Mouse (Mus musculus) adrenal gland, adult 8-10 months (tissue): ENCODE measurements around the gene Pianp. TPM values are rescaled to one million over a fixed set of nuclear protein-coding genes. Genes with fewer than 3 reads are reported as not detected.
"Not testable (repeated sequence)": the region's sequence is repeated elsewhere in the genome, so short reads cannot be mapped to it uniquely, and the experiment has no call there.

Experiments
- DNase-seq: peaks from one replicate; pipeline ENCODE4 v3.0.0; 2022
- total RNA-seq, 4 experiments: library from RNA; stranded (reverse); gene quantifications; 2 replicates each; pipeline ENCODE4 v1.2.4; 2022

Gene Pianp
- total RNA-seq, 4 experiments from 2014 or later: 0.81 to 3.8 (median 1.9) TPM

- peak; percentile 99 for DNase-seq
Observed at GRCm38 (mm10) chr6:125008586-125009128, 12.2 kb downstream of the Pianp start.

- DNase-seq: no peak
Observed at GRCm38 (mm10) chr6:125009129-125009180, 12.5 kb downstream of the Pianp start, which contains the start of gene Zfp384. Zfp384 (plus strand) TSS chr6:125009145.

GRCm38 (mm10) chr6:125009181-125010073, 12.9 kb downstream of the Pianp start:
- peak; percentile 70 for DNase-seq

- no peak for DNase-seq
Observed at GRCm38 (mm10) chr6:125017682-125018081, 21.2 kb downstream of the Pianp start.

- not testable (repeated sequence) for DNase-seq
Observed at GRCm38 (mm10) chr6:125030532-125030931, 34.0 kb downstream of the Pianp start.

- no peak for DNase-seq
Observed at GRCm38 (mm10) chr6:125031604-125032003, 35.1 kb downstream of the Pianp start.

GRCm38 (mm10) chr6:125038666-125039065, 42.2 kb downstream of the Pianp start:
- DNase-seq: no peak

- DNase-seq: no peak
Observed at GRCm38 (mm10) chr6:125039131-125039530, 42.6 kb downstream of the Pianp start.

- peak; percentile 90 for DNase-seq
Observed at GRCm38 (mm10) chr6:125039533-125040153, 43.1 kb downstream of the Pianp start, which contains the start of gene Ing4. Ing4 (plus strand) TSS chr6:125039760.

GRCm38 (mm10) chr6:125040221-125040620, 43.7 kb downstream of the Pianp start:
- no peak for DNase-seq

GRCm38 (mm10) chr6:125041047-125041446, 44.6 kb downstream of the Pianp start:
- DNase-seq: no peak

GRCm38 (mm10) chr6:125042081-125042480, 45.6 kb downstream of the Pianp start:
- DNase-seq: no peak

GRCm38 (mm10) chr6:125046691-125047090, 50.2 kb downstream of the Pianp start:
- DNase-seq: peak; percentile 63

GRCm38 (mm10) chr6:125049678-125050077, 53.2 kb downstream of the Pianp start, which contains the start of gene Acrbp:
Acrbp (plus strand) TSS chr6:125049689.
- DNase-seq: no peak

GRCm38 (mm10) chr6:125051237-125051636, 54.7 kb downstream of the Pianp start:
- no peak for DNase-seq

Other genes starting within 250 kb of the Pianp start
- gene Gm45234, start 240.7 kb upstream of the Pianp start, total RNA-seq: not detected
- gene Atn1, start 240.2 kb upstream of the Pianp start, total RNA-seq: 100 to 1,000 TPM in 2 of 4 experiments, 10 to 100 TPM in 2; 68.7 to 111 (median 97.1) TPM
- gene Eno2, start 227.0 kb upstream of the Pianp start, total RNA-seq: 10 to 100 TPM; 23.0 to 74.2 (median 42.8) TPM
- 1 to 10 TPM in 2 of 4 experiments, under 1 TPM in 2; 0.52 to 3.6 (median 1.0) TPM for gene Lrrc23, start 217.0 kb upstream of the Pianp start, total RNA-seq
- gene Spsb2, start 188.0 kb upstream of the Pianp start, total RNA-seq: 10 to 100 TPM; 27.0 to 37.4 (median 33.6) TPM
- gene Tpi1, start 182.4 kb upstream of the Pianp start, total RNA-seq: 100 to 1,000 TPM; 448 to 531 (median 475) TPM
- gene Usp5, start 167.2 kb upstream of the Pianp start, total RNA-seq: 100 to 1,000 TPM; 134 to 158 (median 154) TPM
- 1 to 10 TPM; 1.9 to 4.4 (median 2.7) TPM for gene Cdca3, start 167.1 kb upstream of the Pianp start, total RNA-seq
- 10 to 100 TPM in 3 of 4 experiments, 1 to 10 TPM in 1; 8.9 to 18.5 (median 14.5) TPM for gene Gnb3, start 156.4 kb upstream of the Pianp start, total RNA-seq
- gene P3h3, start 138.9 kb upstream of the Pianp start, total RNA-seq: 10 to 100 TPM; 26.2 to 43.9 (median 35.3) TPM
- 1 to 10 TPM in 3 of 4 experiments, under 1 TPM in 1; 0.32 to 2.2 (median 1.6) TPM for gene Gpr162, start 132.7 kb upstream of the Pianp start, total RNA-seq
- under 1 TPM; 0.40 to 0.83 (median 0.46) TPM for gene Cd4, start 108.5 kb upstream of the Pianp start, total RNA-seq
- gene Lag3, start 85.0 kb upstream of the Pianp start, total RNA-seq: 1 to 10 TPM; 1.1 to 2.7 (median 1.2) TPM
- 100 to 1,000 TPM; 741 to 843 (median 768) TPM for gene Ptms, start 76.6 kb upstream of the Pianp start, total RNA-seq
- 100 to 1,000 TPM; 277 to 296 (median 287) TPM for gene Mlf2, start 65.3 kb upstream of the Pianp start, total RNA-seq
- gene Cops7a, start 31.2 kb upstream of the Pianp start, total RNA-seq: 100 to 1,000 TPM; 130 to 160 (median 147) TPM
- gene Zfp384, start 12.5 kb downstream of the Pianp start, total RNA-seq: 10 to 100 TPM; 46.9 to 87.0 (median 56.5) TPM
- gene Ing4, start 43.1 kb downstream of the Pianp start, total RNA-seq: 10 to 100 TPM; 62.7 to 74.3 (median 72.6) TPM
- gene Acrbp, start 53.0 kb downstream of the Pianp start, total RNA-seq: 10 to 100 TPM in 1 of 4 experiments, 1 to 10 TPM in 3; 6.9 to 12.1 (median 9.1) TPM
- 1 to 10 TPM in 1 of 4 experiments, under 1 TPM in 3; 0.73 to 1.3 (median 0.83) TPM for gene Lpar5, start 71.2 kb downstream of the Pianp start, total RNA-seq
- gene Chd4, start 99.3 kb downstream of the Pianp start, total RNA-seq: 100 to 1,000 TPM; 140 to 272 (median 202) TPM
- 10 to 100 TPM; 41.6 to 48.8 (median 43.4) TPM for gene Nop2, start 135.2 kb downstream of the Pianp start, total RNA-seq
- gene Iffo1, start 148.5 kb downstream of the Pianp start, total RNA-seq: 10 to 100 TPM; 15.2 to 60.0 (median 37.1) TPM
- gene Gapdh, start 169.8 kb downstream of the Pianp start, total RNA-seq: 1,000 to 10,000 TPM; 1,769 to 2,176 (median 2,111) TPM
- 10 to 100 TPM; 10.6 to 40.2 (median 26.6) TPM for gene Ncapd2, start 195.0 kb downstream of the Pianp start, total RNA-seq
- 100 to 1,000 TPM; 155 to 179 (median 167) TPM for gene Mrpl51, start 195.1 kb downstream of the Pianp start, total RNA-seq
- 10 to 100 TPM; 40.1 to 85.3 (median 58.8) TPM for gene Vamp1, start 218.9 kb downstream of the Pianp start, total RNA-seq
- gene Tapbpl, start 235.2 kb downstream of the Pianp start, total RNA-seq: 10 to 100 TPM; 11.6 to 13.9 (median 12.6) TPM
- gene Cd27, start 240.3 kb downstream of the Pianp start, total RNA-seq: under 1 TPM; 0.38 to 0.75 (median 0.64) TPM